Mouse (Mus musculus) brain, embryonic 14.5 days (tissue): ENCODE results near the gene Dnajc27. TPM values are rescaled to one million over a fixed set of nuclear protein-coding genes. Genes with fewer than 3 reads are reported as not detected.
A peak's percentile ranks its signal among the peaks of the same experiment; 100 is the strongest.

Experiments used
- DNase-seq: peaks from one replicate; pipeline ENCODE4 v3.0.0-alpha.2; 2011; ENCODE audit warnings: low read depth
- CTCF ChIP-seq: fragments of 200-500 bp; IDR thresholded peaks from 2 replicates; pipeline ENCODE4 v1.5.1; 2012; ENCODE audit warnings: inconsistent platforms, mild to moderate bottlenecking, moderate library complexity, borderline replicate concordance; ENCODE audit not compliant: insufficient read depth, insufficient read length; ENCODE audit errors: extremely low read depth
- POLR2A ChIP-seq: fragments of 200-500 bp; IDR thresholded peaks from 2 replicates; pipeline ENCODE4 v1.6.1; 2012; ENCODE audit warnings: mild to moderate bottlenecking, inconsistent platforms, borderline replicate concordance; ENCODE audit not compliant: poor library complexity, insufficient read depth, insufficient read length, severe bottlenecking; ENCODE audit errors: extremely low read depth
- polyA plus RNA-seq: library from polyadenylated mRNA; depleted of rRNA; stranded (reverse); fragments of >200 nt; gene quantifications from 2 replicates; pipeline ENCODE4 v1.2.3, GENCODE M21; 2012

The Dnajc27 gene
- polyA plus RNA-seq, 1 experiment: 21.1 TPM

DNA sequence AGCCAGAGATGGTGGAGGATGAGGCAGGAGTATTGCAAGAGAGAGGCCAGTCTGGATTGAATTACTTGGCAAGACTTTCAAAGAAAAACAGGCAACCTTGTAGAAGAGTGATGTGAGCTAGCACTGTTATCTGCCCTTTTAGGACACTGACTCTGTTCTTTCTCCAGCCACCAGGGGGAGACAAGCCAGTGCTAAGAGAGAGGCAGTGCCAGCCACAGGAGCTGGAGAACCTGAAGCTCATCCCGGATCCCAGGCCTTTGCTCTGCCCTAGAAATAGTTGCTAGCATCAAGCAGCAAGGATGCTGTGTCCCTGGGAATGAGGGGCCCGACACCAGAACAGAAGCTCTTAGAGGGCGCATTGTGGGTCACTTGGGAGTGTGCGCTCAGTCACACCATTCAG is 25.0 kb downstream of the Dnajc27 start:
- TF ChIP-seq CTCF (peak; percentile 90), POLR2A (no peak)
- peak; percentile 85 for DNase-seq

DNA sequence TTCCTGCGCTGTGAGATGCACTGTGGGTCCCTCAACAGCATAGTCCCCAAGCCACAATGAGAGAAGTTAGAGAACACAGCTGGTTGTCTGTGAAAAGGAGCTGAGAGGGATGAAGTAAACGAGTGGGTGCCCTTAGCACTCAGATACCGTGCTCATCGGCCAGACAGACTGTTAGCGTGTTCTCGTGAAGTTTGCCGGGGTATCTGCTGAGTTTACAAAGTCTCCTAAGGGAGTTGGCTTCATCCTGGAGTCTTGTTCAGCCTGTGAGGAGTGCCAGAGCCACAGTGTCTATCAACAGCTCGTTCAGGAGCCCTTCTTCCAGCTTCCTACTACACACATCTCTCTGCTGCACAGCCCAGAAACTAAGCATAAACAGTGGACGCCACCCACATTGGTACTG is 33.7 kb downstream of the Dnajc27 start:
- DNase-seq: no peak

DNA sequence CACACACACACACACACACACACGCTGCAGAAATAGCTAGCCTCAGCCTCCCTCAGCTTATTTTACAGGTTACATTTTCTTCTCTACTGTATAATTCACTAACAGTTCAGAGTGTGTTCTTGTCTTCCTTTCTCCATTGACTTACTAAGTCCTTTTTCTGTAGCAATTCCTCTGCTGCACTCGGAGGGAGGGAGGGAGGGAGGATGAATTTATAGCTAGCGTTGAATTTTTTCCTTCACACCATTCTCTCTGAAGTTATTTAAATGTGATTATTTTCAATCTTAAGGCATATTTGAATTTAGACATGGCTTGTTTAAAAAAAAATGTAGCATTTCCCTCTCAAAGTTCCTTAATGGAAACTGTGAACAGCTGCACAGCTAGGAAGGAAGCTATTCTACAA is 34.8 kb downstream of the Dnajc27 start:
- TF ChIP-seq CTCF (no peak), POLR2A (no peak)
- DNase-seq: no peak

More for the DNA sequence above, 33.7 kb downstream of the Dnajc27 start:
- TF ChIP-seq POLR2A (no peak), CTCF (no peak)

GRCm38 (mm10) chr12:4117579-4117978 is 35.2 kb downstream of the Dnajc27 start:
- DNase-seq: no peak
- TF ChIP-seq POLR2A: no peak
- TF ChIP-seq CTCF: no peak

DNA sequence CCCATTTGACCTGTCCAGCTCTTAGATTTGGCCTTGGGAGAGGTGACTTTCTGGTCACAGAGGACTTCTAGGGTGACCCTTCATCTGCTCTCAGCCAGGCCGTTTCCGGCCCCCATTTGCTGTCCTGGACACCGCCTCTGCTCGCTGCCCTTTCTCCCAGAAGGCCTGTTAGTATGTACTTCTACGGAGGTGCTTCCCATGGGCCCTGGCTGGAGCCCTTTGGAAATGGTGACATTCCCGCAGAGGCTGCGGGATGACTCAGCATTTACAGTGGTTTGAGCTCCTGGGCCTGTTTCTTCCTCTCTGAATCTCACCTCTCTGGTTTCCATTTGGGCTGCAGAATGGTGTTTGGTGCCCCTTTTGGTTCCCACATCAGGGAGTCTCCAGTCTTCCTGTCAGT is 45.0 kb downstream of the Dnajc27 start:
- TF ChIP-seq POLR2A (no peak), CTCF (no peak)
- no peak for DNase-seq

- TF ChIP-seq POLR2A (peak; percentile 46; the same call in 1 of the 2 replicates), CTCF (no peak)
- DNase-seq: peak; percentile 87
These were observed 50.8 kb downstream of the Dnajc27 start, which contains the start of gene Adcy3 for GRCm38 (mm10) chr12:4132941-4133846. Adcy3 (plus strand) TSS chr12:4133103.

DNA sequence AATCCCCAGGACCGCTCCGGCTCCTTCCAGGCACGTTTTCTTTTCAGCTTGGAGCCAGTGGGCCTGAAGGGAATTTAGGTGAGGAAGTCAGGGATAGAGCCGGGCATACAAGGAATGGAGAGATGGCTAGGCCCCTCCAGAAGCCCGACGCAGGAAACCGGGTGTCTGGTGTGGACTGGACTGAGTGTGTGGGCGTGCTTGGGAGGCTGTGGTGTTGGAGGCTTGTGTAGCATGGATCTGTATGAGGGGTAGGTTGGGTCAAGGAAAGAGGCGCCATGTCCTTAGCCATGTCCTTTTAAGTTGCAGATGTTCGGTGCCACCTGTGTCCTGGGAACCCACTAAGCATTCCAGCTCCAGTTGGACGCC is 51.4 kb downstream of the Dnajc27 start:
- DNase-seq: no peak
- TF ChIP-seq CTCF (no peak), POLR2A (no peak)

DNA sequence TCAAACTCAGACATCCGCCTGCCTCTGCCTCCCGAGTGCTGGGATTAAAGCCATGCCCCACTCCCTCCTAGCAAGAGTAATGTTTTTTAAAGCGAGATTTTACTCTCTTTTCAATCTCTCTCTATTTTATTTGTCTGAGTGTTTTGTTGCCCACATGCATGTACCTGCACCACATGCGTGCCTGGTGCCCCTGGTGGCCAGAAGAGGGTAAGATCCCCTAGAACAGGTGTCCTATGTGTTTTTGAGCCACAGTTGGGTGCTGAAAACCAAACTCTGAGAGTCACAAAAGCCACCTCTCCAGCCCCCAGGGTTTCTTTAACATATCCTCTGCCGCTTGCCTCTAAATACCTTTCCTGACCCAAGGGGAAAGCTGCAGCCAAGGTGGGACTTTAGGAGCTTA is 60.8 kb downstream of the Dnajc27 start:
- TF ChIP-seq POLR2A (no peak), CTCF (peak; percentile 34; the same call in 1 of the 2 replicates)

GRCm38 (mm10) chr12:4150936-4151335 is 68.6 kb downstream of the Dnajc27 start:
- no peak for DNase-seq
- TF ChIP-seq POLR2A (no peak), CTCF (no peak)

More for the DNA sequence above, 60.8 kb downstream of the Dnajc27 start:
- DNase-seq: no peak

- DNase-seq: no peak
- TF ChIP-seq POLR2A (no peak), CTCF (no peak)
These were observed 69.6 kb downstream of the Dnajc27 start for GRCm38 (mm10) chr12:4151969-4152368.

DNA sequence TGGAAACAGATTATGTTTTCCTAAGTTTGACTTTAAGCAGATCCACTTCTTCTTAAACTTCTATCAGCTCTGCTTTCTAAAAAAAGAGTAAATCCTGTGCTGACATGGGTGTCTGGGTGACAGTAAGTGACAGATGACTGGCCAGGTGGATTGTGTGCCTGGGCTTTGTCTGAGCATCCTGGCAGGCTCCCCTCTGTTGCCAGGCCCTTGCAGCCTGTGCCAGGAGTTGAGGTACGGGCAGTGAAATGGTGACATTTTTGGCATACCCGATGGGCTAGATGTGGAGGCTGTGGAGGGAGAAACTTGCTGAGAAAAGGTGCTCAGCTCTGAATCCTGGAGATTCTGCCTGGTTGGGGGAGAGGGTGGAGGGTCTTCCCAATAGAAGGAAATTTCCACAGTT is 75.1 kb downstream of the Dnajc27 start:
- DNase-seq: no peak

GRCm38 (mm10) chr12:4158179-4158578 is 75.8 kb downstream of the Dnajc27 start:
- TF ChIP-seq POLR2A (no peak), CTCF (no peak)
- no peak for DNase-seq

More for the DNA sequence above, 75.1 kb downstream of the Dnajc27 start:
- no peak for TF ChIP-seq CTCF
- no peak for TF ChIP-seq POLR2A
